Mouse (Mus musculus) C3H10T1/2 (cell line): ENCODE measurements around the gene Tagap1. TPM values are rescaled to one million over a fixed set of nuclear protein-coding genes. Genes with fewer than 3 reads are reported as not detected.

Experiments used
- polyA plus RNA-seq, 2 experiments: library from polyadenylated mRNA; unstranded; fragments of >200 nt; fragmentation: generic; extraction: Trizol; gene quantifications; one replicate each; pipeline ENCODE4 v1.2.1; 2012; ENCODE audit warnings: missing spikeins in 2 of 2

The Tagap1 gene
- polyA plus RNA-seq = 1 to 10 TPM in 1 of 2 experiments, under 1 TPM in 1; 0.99 to 9.6 TPM

GRCm38 (mm10) chr17:6960776-6961175 is at the start of gene Tagap1:
TSS of gene Tagap1 (minus strand) at chr17:6961156.

GRCm38 (mm10) chr17:6978287-6979248 is 17.6 kb upstream of the Tagap1 start, which contains the start of gene Gm49721:
TSS of gene Gm49721 (plus strand) at chr17:6978904.

GRCm38 (mm10) chr17:6970334-6970733 is 9.4 kb upstream of the Tagap1 start, which contains the start of gene Rnaset2b:
TSS of gene Rnaset2b (plus strand) at chr17:6970634.

GRCm38 (mm10) chr17:6947984-6948768 is 12.8 kb downstream of the Tagap1 start, which contains the start of gene Rsph3b:
TSS of gene Rsph3b (minus strand) at chr17:6948682.

Other genes starting within 250 kb of the Tagap1 start
- under 1 TPM; 0.08 to 0.17 TPM for gene Ezr, start 178.4 kb downstream of the Tagap1 start, polyA plus RNA-seq
- gene Rsph3b, start 12.5 kb downstream of the Tagap1 start, polyA plus RNA-seq = 1 to 10 TPM in 1 of 2 experiments, under 1 TPM in 1; 0.41 to 1.5 TPM
- 10 to 100 TPM; 41.7 to 77.3 TPM for gene Rnaset2b, start 9.5 kb upstream of the Tagap1 start, polyA plus RNA-seq
- not detected for gene Gm49721, start 17.7 kb upstream of the Tagap1 start, polyA plus RNA-seq
- not detected for gene Gm1604a, start 64.4 kb upstream of the Tagap1 start, polyA plus RNA-seq
- gene Rps6ka2, start 209.0 kb upstream of the Tagap1 start, polyA plus RNA-seq = 1 to 10 TPM; 3.6 to 4.2 TPM